Mouse (Mus musculus) CD4-positive, CD25-positive, alpha-beta regulatory T cell, adult 2 months (primary cell): ENCODE results near the gene Coq6.

ENCODE experiments used
- DNase-seq: peaks from one replicate; pipeline ENCODE4 v3.0.0-alpha.2; 2012; ENCODE audit warnings: low read depth, low spot score

The Coq6 gene

DNA sequence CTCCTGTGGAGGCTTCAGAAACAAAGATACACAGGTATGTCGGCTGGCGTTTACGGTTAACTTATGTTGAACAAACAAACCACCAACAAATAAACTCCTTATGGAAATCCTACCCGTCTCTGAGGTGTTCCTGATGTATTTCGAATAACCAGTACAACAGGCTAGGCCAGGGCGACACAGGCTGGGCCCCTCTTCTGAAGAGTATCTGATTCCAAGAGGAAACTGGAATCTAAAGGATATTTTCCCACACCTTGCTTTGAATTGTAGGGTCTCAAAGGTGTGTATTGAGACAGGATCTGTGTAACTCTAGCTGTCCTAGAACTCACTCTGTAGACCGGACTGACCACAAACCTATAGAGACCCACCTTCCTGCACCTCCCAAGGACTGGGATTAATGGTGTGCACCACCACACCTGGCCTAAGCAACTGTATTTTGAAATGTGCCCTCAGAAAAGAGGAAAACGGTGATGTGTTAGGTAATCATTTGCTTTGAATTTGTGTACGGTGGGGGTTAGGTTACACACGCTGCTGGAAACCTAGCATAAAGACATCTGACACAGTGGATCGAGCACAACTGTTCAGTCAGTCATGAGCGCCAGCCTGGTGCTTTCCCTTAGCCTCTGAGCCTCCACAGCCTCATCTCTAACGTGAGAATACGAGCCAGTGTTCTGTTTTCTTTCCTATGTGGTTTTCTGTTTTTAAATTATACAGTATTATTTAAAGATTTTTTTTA is 35.7 kb downstream of the Coq6 start:
- no peak for DNase-seq

DNA sequence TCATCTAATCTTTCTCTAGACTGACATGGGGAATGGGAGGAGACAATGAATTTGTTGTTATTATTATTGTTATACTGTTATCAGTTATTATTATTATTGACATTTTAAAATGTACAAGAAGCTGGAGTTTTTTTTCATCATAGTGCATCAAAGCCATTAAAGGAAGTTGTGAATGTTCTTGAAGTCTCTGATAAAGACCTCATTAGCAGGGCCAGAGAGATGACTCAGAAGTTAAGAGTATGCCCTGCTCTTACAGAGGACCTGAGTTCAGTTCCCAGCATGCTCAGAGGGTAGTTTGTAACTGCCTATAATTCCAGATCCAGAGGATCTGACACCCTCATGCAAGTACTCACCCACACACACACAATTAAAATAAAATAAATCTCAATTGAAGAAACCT is 36.2 kb downstream of the Coq6 start:
- DNase-seq: no peak

DNA sequence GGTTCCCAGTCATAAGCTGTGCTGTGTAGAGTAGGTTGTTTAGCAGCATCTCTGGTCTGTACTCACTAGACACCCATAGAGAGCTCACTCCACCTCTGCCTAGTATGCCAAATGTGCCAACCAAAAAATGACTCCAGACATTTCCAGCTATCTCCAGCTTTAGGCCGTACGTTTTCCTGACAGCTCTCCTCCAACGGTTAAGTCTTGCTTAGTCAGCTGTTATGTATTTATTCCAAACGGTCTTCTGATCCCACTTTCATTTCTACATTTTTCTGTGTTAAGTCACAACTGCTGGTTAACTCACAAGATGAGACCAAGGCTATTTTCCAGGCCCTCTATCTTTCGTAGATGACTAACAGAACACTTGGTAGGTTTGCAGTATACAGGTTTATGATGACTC is 37.2 kb downstream of the Coq6 start:
- no peak for DNase-seq

DNA sequence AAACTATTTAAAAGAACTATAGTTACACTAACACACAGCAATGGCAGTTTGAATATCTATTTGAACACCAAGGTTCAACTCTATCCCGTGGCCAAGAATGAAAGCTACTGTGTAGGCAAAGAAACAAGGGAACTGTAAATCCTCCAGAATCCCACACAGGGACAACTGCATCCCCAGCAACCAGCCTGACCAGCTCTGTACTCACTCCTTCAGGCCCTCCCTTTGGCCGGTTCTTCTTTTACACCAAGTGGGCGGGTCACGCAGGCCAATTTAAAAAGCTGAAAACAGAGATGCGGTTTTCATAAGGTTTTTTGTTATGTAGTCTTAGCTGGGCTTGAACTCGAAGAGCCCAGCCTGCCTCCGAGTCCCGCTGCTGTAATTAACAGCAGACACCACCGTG is 37.7 kb downstream of the Coq6 start:
- no peak for DNase-seq

DNA sequence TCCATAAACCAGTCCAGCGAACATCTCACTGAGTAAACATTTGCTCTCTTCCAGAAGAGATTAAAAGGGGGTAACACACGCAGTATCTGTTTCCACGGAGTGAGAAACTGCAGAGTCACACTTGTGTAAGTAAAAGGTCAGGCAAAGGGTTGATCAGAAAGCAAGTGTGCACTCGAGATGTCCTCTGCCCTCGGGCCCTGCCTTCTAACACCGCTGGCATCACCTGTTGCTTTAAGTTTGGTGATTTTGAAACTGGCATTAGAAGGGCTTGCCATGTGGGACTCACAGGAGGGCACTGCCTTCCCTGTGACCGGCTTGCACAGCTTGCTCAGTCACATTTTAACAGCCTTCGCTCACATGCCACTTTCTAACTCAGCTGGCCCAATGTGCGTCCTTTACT is 38.2 kb downstream of the Coq6 start:
- no peak for DNase-seq

DNA sequence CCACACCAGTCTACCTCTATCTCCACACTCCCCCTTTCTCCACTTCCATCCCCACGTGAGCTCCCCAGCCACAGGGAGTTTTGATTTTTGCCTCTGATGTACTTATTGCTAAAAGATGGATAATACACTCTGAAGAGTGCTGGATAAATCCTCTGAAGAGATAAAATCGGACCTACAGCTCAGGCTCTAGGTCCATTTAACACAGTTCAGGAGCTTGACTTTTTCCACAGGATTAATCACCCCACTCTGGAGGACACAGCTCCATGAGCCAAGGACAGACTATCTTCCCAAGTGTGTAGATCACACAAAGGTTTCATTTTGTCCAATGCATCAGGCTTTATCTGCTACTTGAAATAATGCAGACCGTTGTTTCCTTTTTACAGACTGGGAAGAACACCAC is 38.6 kb downstream of the Coq6 start:
- DNase-seq: no peak

DNA sequence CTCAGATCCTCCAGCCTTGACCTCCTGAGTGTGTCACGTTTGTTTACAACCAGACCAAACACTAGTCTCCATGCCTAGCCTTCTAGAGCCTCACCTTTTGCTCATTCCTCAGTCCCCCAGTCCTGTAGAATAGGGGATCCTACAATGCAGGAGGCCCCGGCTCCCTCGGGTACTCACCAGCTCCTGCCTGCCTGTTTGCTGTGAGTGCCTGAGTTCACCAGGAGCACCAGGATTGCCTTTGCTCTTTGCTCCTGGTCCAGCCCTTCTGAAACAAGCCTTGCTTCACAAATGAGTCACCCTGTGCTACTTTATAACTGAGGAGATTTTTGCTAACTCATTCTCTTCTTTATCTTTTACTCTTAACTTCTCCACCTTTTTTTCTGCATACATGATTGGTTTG is 39.2 kb downstream of the Coq6 start:
- no peak for DNase-seq

DNA sequence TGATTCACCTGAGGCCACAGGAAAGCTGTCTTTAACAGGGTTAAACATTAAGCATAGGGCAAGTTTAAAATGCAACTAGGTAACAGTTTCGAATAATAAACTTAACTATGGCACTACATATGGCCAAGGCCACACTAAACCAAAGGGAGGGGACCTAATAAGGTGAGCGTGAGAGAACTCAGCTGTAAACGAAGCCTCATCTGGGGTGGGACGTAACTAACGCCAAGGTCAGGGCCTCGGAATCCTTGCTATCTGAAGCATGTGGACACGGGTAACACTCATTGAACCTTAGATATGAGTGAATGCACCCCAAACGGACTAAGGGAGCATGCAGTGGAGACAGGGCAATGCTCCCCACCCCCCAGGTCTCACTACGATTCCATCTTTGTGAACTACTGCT is 41.5 kb downstream of the Coq6 start:
- no peak for DNase-seq

DNA sequence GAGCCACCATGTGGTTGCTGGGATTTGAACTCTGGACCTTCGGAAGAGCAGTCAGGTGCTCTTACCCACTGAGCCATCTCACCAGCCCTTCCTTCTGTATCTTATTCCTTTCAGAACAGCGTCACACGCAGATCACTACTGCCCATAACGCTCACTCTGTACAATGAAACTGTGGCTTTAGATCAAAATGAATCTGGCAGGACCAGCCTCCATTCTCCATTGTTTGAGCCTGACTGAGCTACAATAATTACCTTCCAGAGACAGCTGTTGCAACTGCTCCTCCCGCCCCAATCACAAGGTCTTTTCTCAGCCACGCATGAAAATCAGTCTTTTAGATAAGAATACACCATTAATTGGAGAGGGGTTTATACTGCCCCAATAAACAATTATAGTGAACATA is 43.1 kb downstream of the Coq6 start:
- no peak for DNase-seq

DNA sequence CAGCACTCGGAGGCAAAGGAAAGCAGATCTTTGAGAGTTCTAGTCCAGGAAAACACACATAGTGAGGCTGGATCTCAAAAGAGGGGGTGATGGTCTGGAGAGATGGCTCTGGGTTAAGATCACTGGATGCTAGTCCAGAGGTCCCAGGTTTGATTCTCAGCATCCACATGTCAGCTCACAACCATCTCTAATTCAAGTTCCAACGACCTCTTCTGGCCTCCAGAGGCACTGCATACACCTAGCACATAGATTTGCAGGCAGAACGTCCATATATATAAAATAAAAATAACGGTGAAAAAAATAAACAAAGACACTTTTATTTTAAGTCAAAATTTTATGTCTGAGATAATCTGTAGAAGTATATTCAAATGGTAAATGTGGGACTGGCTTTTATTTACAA is 45.8 kb downstream of the Coq6 start:
- DNase-seq: peak; percentile 33

DNA sequence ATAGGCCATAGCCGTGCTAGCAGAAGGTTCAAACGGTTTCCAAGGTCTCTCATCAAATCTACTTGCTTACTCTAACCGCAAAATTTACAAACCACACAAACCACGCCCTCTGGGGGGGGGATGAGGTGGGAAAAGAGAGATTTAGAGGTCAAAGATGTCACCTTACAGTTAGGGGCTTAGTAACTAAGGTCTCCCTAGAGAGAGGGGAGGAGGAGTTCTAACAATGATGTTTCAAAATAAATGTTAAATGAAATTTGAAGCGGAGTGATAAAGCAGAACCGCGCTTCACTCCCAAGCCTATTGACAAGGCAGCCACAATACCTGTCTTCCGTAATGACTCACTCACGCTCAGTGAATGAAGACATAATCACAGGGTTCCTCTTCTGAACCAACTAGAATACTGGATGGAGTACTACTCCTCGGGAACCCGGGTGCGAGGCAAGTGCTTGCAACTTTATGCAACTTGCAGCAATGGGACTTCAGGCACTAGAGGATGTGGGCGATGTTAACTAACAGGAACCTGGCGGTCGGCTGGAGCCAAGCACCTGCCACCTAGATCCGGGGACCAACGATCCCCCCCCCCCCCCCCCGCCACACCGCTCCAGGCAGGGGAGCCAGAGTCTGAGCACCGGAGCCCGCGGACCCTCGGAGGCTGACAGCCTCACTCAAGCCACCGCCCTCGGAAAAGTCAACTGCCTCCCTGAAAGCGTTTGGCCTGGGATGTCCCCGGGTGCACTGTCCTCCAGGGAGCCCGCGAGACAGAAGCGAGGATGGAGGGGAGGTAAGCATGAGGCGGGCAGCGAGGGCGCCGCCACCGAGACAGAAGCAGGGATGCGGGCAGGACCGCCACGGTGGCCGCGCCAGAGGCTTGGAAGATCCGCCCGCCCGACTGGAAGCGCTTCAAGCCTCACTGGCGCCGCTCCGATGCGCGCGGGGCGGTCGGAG is 46.7 kb downstream of the Coq6 start:
- DNase-seq: peak; percentile 79

DNA sequence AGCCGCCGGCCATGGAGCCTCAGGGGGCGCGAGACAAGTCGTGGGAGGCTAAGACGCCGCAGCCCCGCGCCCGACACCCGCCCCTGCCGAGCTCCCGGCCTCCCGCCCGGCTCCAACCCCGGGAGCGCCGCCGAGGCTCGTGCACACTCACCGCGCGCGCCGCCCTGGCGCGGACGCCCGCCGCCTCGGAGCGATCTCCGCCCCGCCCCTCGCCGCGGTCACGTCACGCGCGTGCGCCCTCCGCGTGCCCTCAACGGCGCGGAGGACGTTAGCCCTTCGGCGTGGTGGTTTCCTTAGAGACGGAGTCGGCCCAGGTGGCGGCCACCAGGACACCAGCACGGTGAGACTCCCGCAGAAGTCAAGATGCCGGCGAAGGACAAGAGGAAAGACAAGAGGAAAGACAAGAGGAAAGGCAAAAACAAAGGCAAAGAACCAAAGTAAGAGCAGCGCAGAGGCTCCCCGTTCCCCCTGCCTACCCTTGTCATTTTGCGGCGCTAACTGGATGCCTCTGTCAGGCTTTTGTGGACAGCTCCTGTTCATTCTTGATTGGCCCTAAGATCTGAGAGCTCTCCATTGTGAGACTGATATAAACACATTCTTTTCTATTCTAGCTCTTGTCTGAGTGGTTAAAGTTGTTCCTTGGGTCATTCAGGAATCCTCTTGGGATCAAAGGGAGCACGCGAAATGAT is 47.5 kb downstream of the Coq6 start, which contains the start of the genes Entpd5 and Bbof1:
Gene Entpd5 (minus strand): TSS at position 211 of the 689 bp plus-strand sequence.
Gene Bbof1 (plus strand): TSS at position 253 of the 689 bp plus-strand sequence.
- peak; percentile 94 for DNase-seq

DNA sequence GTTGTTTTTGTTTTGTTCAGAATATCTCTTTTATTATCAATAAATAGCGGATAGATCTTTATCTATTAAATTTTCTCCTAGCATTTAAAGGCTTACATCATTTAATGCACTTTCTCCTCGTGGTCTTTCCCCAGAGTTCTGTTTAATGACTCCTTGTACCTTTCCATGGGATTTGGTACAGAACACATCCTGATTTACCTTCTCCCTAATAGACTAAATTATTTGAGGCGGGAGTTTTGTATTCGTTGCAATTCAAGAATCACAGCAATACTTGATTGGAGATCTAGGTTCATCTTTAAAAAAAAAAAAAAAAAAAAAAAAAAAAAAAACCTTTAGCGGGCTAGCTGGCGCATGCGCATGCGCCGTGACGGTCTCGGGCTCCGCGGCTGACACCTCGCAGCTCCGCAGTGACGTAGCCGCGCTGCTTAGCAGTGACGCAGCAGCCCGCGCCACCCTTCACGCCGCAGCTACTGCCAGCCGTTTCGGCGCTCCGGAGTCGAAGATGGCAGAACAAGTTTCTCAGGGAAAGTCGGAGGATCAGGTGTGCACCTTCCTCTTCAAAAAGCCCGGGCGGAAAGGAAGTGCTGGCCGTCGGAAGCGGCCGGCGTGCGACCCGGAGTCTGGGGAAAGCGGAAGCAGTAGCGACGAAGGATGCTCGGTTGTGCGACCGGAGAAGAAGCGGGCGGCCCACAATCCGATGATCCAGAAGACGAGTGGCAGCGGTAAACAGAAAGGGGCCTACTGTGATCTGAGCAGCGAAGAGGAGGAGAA is 55.6 kb downstream of the Coq6 start, which contains the start of gene Rnf113a2:
Gene Rnf113a2 (plus strand): TSS at position 363 of the 771 bp plus-strand sequence.
- DNase-seq: peak; percentile 98

DNA sequence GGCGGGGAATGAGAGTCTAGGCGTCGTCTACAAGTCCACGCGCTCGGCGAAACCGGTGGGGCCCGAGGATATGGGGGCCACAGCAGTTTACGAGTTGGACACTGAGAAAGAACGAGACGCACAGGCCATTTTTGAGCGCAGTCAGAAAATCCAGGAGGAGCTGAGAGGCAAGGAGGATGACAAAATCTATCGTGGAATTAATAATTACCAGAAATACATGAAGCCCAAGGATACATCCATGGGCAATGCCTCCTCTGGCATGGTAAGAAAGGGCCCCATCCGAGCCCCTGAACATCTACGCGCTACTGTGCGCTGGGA is 56.1 kb downstream of the Coq6 start:
- DNase-seq: no peak
